Mouse (Mus musculus): ENCODE results near the gene Plin5.

GRCm38 (mm10) chr17:56148280-56148679 is 30.9 kb upstream of the Plin5 start:
- TF ChIP-seq USF1 (IDR thresholded peaks at IDR 0.05; ENCODE audit: low read depth) (no peak), TCF3 (IDR thresholded peaks at IDR 0.05; ENCODE audit: insufficient read length, low read depth) (no peak), POLR2A (IDR thresholded peaks at IDR 0.05; ENCODE audit: insufficient read length, low read depth) (no peak)
